8 mouse cellular contexts compared by ENCODE assay signal in genomic region chr3:157533964-157534785, GRCm38 (mm10). TPM values are rescaled to one million over a fixed set of nuclear protein-coding genes. Genes with fewer than 3 reads are reported as not detected.
DNase-seq lines count a peak whose midpoint lies in the region; ATAC-seq and TF ChIP-seq lines count a peak whose summit lies in the region.

TSS of gene Zranb2 (plus strand) at chr3:157534160.

- no peaks in the 10 kb centered on the region for H3K9me3 ChIP-seq in G1E (replicated peaks)
- no peaks in the 10 kb centered on the region for H3K9me3 ChIP-seq in forebrain, embryonic 15.5 days
- no peaks in the 10 kb centered on the region for H3K9me3 ChIP-seq in neural tube, embryonic 14.5 days (ENCODE audit: control insufficient read depth, low read length)

- under 1% methylated on average over 82 of the region's 91 CpGs for WGBS in forebrain, embryonic 15.5 days
- WGBS in neural tube, embryonic 14.5 days = under 1% methylated on average over 86 of the region's 91 CpGs

- intact Hi-C loops in heart, postnatal 14 days (cut with DNase I) = no loop called here

- H3K9ac ChIP-seq in forebrain, embryonic 15.5 days (replicated peaks) = peak within 1 kb of the TSS; percentile 73
- H3K9ac ChIP-seq in neural tube, embryonic 14.5 days (replicated peaks; ENCODE audit: low read depth, low read length) = peak within 1 kb of the TSS; percentile 82

- peak; percentile 87 for ATAC-seq in G1E (ENCODE audit: extremely low read depth, insufficient number of reproducible peaks, low FRiP score, poor library complexity, severe bottlenecking)
- ATAC-seq in forebrain, embryonic 15.5 days (replicated peaks) = peak; percentile 98
- ATAC-seq in neural tube, embryonic 14.5 days (ENCODE audit: low read depth) = peak; percentile 98

- peak; percentile 89 for TF ChIP-seq POLR2A in testis, adult 2 months (IDR thresholded peaks at IDR 0.05; ENCODE audit: control insufficient read depth, low read depth, low read length)

- peak within 1 kb of the TSS; percentile 91 for H3K4me3 ChIP-seq in G1E (ENCODE audit: low read depth, low read length)
- H3K4me3 ChIP-seq in forebrain, embryonic 15.5 days = peak within 1 kb of the TSS; percentile 71
- peak within 1 kb of the TSS; percentile 60 for H3K4me3 ChIP-seq in neural tube, embryonic 14.5 days (ENCODE audit: low read depth, low read length)
- H3K4me3 ChIP-seq in testis, adult 2 months (ENCODE audit: control insufficient read depth, low read depth, low read length) = peak within 1 kb of the TSS; percentile 96

- peaks cover 10% of the 10 kb centered on the region for H3K4me1 ChIP-seq in G1E (ENCODE audit: insufficient read depth, low read depth, low read length)
- H3K4me1 ChIP-seq in forebrain, embryonic 15.5 days = peaks cover 18% of the 10 kb centered on the region
- H3K4me1 ChIP-seq in neural tube, embryonic 14.5 days (ENCODE audit: control insufficient read depth, insufficient read depth, low read length) = peaks cover 10% of the 10 kb centered on the region; the same call in 1 of the 2 replicates
- no peaks in the 10 kb centered on the region for H3K4me1 ChIP-seq in testis, adult 2 months (ENCODE audit: control insufficient read depth, insufficient read depth, low read length)

- H3K27ac ChIP-seq in forebrain, embryonic 15.5 days (replicated peaks) = peak within 1 kb of the TSS; percentile 94
- H3K27ac ChIP-seq in neural tube, embryonic 14.5 days (ENCODE audit: low read depth, low read length) = peak within 1 kb of the TSS; percentile 93
- H3K27ac ChIP-seq in testis, adult 2 months (ENCODE audit: control insufficient read depth, insufficient read depth, low read depth, low read length) = peak within 1 kb of the TSS; percentile 97

- H3K36me3 ChIP-seq in G1E (replicated peaks) = peaks cover 15% of the 10 kb centered on the region
- H3K36me3 ChIP-seq in forebrain, embryonic 15.5 days = peaks cover 14% of the 10 kb centered on the region
- H3K36me3 ChIP-seq in neural tube, embryonic 14.5 days (ENCODE audit: control insufficient read depth, insufficient read depth, low read length) = peaks cover 5% of the 10 kb centered on the region; the same call in 1 of the 2 replicates
- H3K36me3 ChIP-seq in testis, adult 2 months (ENCODE audit: control insufficient read depth, insufficient read depth, low read length) = no peaks in the 10 kb centered on the region

- DNase-seq in G1E (ENCODE audit: low spot score) = peak; percentile 49
- peak; percentile 93 for DNase-seq in cerebellum, adult 11-12 months
- peak; percentile 94 to 98 for DNase-seq in heart, postnatal 14 days
- peak; percentile 90 to 96 for DNase-seq in layer of hippocampus, adult 18-20 months (ENCODE audit: low spot score in 2 of 2)
- peak; percentile 91 to 93 for DNase-seq in lung, adult 18-20 months

- no peaks in the 10 kb centered on the region for H3K27me3 ChIP-seq in G1E (ENCODE audit: insufficient read depth, low read length)
- peaks cover 37% of the 10 kb centered on the region for H3K27me3 ChIP-seq in forebrain, embryonic 15.5 days
- peaks cover 24% of the 10 kb centered on the region for H3K27me3 ChIP-seq in neural tube, embryonic 14.5 days (ENCODE audit: control insufficient read depth, insufficient read depth, low read length)
- no peaks in the 10 kb centered on the region for H3K27me3 ChIP-seq in testis, adult 2 months (ENCODE audit: control insufficient read depth, insufficient read depth, low read length)

- TF ChIP-seq CTCF in G1E (IDR thresholded peaks at IDR 0.05; ENCODE audit: low read depth, low read length) = no peak
- 0 out of 2 replicates have a peak, but pooled peaks have one; percentile 1 for TF ChIP-seq CTCF in testis, adult 2 months (IDR thresholded peaks at IDR 0.05; ENCODE audit: control insufficient read depth, insufficient read depth, insufficient replicate concordance, low read depth, low read length)

- peak within 1 kb of the TSS; percentile 46 for H3K4me2 ChIP-seq in forebrain, embryonic 15.5 days (replicated peaks)
- H3K4me2 ChIP-seq in neural tube, embryonic 14.5 days (ENCODE audit: low read depth, low read length) = peak within 1 kb of the TSS; percentile 88

RNA-seq across cellular contexts. Expression of gene Zranb2, which starts in this region (rescaled TPM):
- 125 and 126 TPM in 2 replicates for total RNA-seq in G1E (2014; fragmentation: Nextera tagmentation)
- total RNA-seq in G1E (2017) = 227 and 245 TPM in 2 replicates
- polyA plus RNA-seq in G1E (2012) = 7.2 and 13.7 TPM in 2 replicates
- 115 and 126 TPM in 2 replicates for polyA plus RNA-seq in forebrain, embryonic 15.5 days (2015; fragmentation: Nextera tagmentation; extraction: Ambion mirVana)
- total RNA-seq in heart, postnatal 14 days (2021) = 10 to 100 TPM; 45.0 to 46.9 TPM
- total RNA-seq in layer of hippocampus, adult 18-20 months (2021) = 100 to 1,000 TPM; 133 to 136 TPM
- polyA plus RNA-seq in neural tube, embryonic 14.5 days (2014; fragmentation: Nextera tagmentation; extraction: Ambion mirVana) = 112 and 124 TPM in 2 replicates
- polyA plus RNA-seq in testis, adult 2 months (2012; rRNA removed) = 13.7 and 16.0 TPM in 2 replicates

Comparison
In these comparisons a context has a peak if more than half of its experiments do, and no peak if none do; other contexts are left out.
1. Peak in every context shown above with its lines: DNase-seq, ATAC-seq, H3K4me3 ChIP-seq and H3K27ac ChIP-seq.